Mouse (Mus musculus): Measurements from ENCODE around the gene Rnase11.

Rnase11 gene

DNA sequence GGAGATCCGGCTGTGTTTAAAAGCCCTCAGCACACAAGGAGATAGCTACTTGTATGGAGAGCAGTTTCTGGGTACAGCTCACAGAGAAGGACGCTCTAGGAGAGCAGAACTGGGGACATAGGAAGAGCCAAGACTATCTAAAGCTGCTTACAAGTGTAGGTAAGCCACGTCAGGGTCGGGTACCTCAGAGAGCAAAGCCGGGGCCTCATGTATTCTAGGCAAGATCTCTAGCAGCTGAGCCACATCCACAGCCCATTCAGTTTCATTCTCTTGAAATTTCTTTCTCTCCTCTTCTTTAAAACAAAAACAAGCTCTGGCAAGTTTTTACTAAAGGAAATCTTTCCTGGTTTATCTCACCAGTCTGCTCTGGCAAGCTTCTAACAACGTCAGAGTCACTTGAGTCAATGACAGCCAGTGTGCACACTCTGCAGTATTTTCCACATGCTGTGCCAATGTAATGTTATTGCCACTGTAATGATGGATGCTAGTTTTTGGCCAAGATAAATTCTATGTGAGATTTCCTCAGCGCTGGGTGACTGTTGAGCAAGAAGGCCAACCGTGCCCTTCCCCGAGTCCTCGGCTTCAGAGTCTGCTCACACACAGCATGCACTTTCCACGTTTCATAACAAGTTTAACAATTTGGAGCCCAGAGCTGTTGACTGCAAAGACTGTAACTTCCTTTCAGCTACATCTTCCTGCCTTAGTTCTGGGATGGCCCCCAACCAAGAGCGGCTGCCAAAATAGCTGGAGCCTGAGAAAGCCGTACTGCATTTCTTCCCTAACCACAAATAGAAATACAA lies 41.8 kb downstream of the Rnase11 start:
- DNase-seq: peak; percentile 99

GRCm38 (mm10) chr14:51007152-51007801 lies 42.7 kb downstream of the Rnase11 start, which contains the start of gene Rnase10:
Rnase10 (plus strand) TSS chr14:51007751.
- no peak for DNase-seq

Data from heart, adult 11 months (tissue).